Mouse (Mus musculus): ENCODE measurements around the gene Sntg2. TPM values are rescaled to one million over a fixed set of nuclear protein-coding genes. Genes with fewer than 3 reads are reported as not detected.

Sntg2 gene
- polyA plus RNA-seq, 1 experiment from 2014 or later, result 2.3 TPM

DNA sequence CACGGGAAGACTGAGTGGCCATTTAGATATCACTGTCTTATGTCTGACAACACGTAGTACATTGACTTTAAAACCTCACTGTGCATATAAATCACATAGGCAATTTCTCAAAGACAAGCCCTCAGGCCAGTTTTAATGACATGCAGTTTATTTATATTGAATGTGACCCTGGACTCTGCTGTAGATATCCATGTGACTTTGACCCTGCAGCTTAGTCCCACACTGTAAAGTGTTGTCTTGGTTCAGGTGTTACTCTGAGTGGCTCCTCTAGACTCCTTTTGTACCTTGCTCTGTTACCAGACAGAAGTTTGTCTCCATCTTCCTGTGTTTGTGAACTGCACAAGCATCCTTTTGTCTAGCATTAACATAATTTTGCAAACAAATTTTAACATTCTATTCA is 112.0 kb downstream of the Sntg2 start:
- no peaks in the 10 kb centered on the region; the same call in 1 of the 2 replicates for H3K4me1 ChIP-seq
- WGBS, result 44% methylated on average over 2 of the region's 2 CpGs
- H3K9me3 ChIP-seq, result no peaks in the 10 kb centered on the region
- H3K36me3 ChIP-seq, result no peaks in the 10 kb centered on the region
- H3K27ac ChIP-seq, result no peak overlapping the region
- H3K9ac ChIP-seq, result no peak overlapping the region
- ATAC-seq (ENCODE audit: low FRiP score, low read depth), result no peak
- no peak overlapping the region for H3K4me2 ChIP-seq (replicated peaks)
- H3K27me3 ChIP-seq (replicated peaks), result no peaks in the 10 kb centered on the region
- H3K4me3 ChIP-seq, result no peak overlapping the region

DNA sequence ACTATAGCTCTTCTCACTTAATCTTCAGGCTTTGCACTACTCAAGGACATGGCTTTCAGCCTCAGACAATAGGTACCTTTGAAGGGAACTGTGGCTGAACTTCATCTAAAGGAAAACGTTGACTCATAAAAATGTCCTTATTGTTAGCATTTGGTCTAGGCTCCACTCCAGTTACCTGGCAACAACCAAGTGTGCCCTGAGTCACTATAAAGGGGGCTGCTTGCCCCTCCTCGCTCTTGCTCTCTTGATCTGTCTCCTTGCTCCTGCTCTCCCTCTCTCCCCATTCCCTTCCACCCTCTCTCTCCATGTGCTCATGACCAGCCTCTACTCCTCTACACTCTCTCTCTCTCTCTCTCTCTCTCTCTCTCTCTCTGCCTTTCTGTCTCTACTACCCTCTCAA is 114.5 kb downstream of the Sntg2 start:
- no peak overlapping the region for H3K4me3 ChIP-seq
- H3K27me3 ChIP-seq (replicated peaks), result no peaks in the 10 kb centered on the region
- no peak for ATAC-seq (ENCODE audit: low FRiP score, low read depth)
- no peaks in the 10 kb centered on the region; the same call in 1 of the 2 replicates for H3K4me1 ChIP-seq
- no peaks in the 10 kb centered on the region for H3K9me3 ChIP-seq
- H3K36me3 ChIP-seq, result no peaks in the 10 kb centered on the region
- no peak overlapping the region for H3K27ac ChIP-seq
- 37% methylated on average over 2 of the region's 2 CpGs for WGBS
- H3K9ac ChIP-seq, result no peak overlapping the region
- no peak overlapping the region for H3K4me2 ChIP-seq (replicated peaks)

DNA sequence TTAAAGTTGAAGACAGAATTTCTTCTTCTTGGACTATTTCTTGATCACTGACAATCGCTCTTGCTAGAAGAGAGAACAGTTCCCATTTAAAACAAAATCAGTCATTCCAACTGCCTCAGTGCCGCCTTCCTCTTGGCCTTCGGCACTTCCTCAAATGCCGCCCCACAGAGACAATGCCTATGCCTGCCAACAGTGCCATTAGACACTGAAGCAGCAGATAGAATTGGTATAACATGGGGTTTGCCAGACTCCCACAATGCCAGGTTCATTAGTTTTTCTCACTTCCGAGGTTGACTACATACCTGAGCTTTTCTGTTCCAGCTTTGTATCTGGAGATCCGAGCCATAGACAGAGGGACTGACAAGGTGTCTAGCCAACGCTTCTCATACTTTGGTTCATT is 115.5 kb downstream of the Sntg2 start:
- Histone ChIP-seq H3K27me3 (replicated peaks) (no peaks in the 10 kb centered on the region), H3K9ac (no peak overlapping the region), H3K36me3 (no peaks in the 10 kb centered on the region), H3K4me2 (replicated peaks) (no peak overlapping the region), H3K27ac (no peak overlapping the region), H3K9me3 (no peaks in the 10 kb centered on the region), H3K4me3 (no peak overlapping the region), H3K4me1 (no peaks in the 10 kb centered on the region; the same call in 1 of the 2 replicates)
- ATAC-seq (ENCODE audit: low FRiP score, low read depth), result no peak
- 93% methylated on average over 7 of the region's 7 CpGs for WGBS

DNA sequence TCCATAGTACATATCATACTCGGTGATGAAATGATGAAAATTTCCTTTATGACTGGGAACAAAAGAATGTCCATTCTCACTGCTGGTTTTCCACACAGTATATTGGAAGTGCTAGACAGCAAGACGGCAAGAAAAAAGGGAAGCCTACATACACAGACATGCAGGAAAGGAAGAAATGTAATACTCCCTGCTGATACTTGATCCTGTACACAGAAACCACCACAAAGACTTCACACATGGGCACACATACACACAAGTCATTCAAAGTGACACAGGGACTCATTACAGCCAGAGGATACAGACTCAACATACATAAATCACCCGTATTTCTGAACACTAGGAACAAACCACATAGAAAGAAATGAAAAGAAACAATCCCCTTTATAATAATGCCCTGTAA is 117.0 kb downstream of the Sntg2 start:
- 70% methylated on average over 3 of the region's 3 CpGs for WGBS
- H3K4me2 ChIP-seq (replicated peaks), result no peak overlapping the region
- H3K27me3 ChIP-seq (replicated peaks), result no peaks in the 10 kb centered on the region
- no peaks in the 10 kb centered on the region for H3K9me3 ChIP-seq
- no peak overlapping the region for H3K9ac ChIP-seq
- no peak overlapping the region for H3K4me3 ChIP-seq
- no peak overlapping the region for H3K27ac ChIP-seq
- no peak for ATAC-seq (ENCODE audit: low FRiP score, low read depth)
- H3K36me3 ChIP-seq, result no peaks in the 10 kb centered on the region
- H3K4me1 ChIP-seq, result no peaks in the 10 kb centered on the region; the same call in 1 of the 2 replicates

DNA sequence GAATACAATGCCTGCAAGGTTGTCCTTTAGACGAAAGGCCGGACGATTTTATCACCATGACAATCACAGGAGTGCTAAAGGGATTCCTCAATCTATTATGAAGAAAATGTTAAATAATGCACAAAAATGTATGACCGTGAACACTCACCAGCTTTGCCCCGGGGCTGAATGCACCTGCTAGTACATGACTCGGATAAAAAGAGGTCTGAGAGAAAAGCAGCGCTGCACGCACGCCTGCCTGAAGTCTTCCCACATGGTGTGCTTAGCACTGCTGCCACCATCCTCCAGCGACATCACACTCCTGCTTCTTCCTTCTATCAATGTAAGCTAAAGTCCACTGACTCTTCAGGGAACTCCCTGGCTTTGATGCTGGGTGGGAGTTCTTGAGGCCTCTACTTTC is 118.6 kb downstream of the Sntg2 start:
- Histone ChIP-seq H3K4me2 (replicated peaks) (no peak overlapping the region), H3K4me3 (no peak overlapping the region), H3K4me1 (no peaks in the 10 kb centered on the region), H3K36me3 (no peaks in the 10 kb centered on the region), H3K27me3 (replicated peaks) (no peaks in the 10 kb centered on the region), H3K9ac (no peak overlapping the region), H3K9me3 (no peaks in the 10 kb centered on the region), H3K27ac (no peak overlapping the region)
- 82% methylated on average over 10 of the region's 10 CpGs for WGBS
- ATAC-seq (ENCODE audit: low FRiP score, low read depth), result no peak

DNA sequence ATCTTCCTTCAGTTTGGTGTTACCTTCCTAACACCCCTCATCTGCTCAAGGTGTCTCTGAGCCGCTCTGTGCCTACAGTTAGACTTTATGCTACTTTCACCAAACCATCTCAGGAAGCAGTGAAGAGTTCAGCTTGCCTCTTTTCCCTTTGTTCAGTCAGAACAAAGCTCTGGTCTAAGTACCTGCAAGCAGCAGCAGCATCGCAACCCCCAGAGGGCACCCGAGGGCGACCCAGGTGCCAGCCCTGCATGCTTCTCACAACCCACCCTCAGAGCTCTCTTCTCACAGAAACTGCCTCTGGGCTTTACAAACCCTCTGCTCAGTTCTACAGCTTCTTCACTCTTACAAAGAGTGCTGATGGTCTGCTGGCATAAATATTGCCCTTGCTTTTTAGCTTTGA is 120.8 kb downstream of the Sntg2 start:
- ATAC-seq (ENCODE audit: low FRiP score, low read depth), result no peak
- no peak overlapping the region for H3K4me2 ChIP-seq (replicated peaks)
- H3K27ac ChIP-seq, result no peak overlapping the region

DNA sequence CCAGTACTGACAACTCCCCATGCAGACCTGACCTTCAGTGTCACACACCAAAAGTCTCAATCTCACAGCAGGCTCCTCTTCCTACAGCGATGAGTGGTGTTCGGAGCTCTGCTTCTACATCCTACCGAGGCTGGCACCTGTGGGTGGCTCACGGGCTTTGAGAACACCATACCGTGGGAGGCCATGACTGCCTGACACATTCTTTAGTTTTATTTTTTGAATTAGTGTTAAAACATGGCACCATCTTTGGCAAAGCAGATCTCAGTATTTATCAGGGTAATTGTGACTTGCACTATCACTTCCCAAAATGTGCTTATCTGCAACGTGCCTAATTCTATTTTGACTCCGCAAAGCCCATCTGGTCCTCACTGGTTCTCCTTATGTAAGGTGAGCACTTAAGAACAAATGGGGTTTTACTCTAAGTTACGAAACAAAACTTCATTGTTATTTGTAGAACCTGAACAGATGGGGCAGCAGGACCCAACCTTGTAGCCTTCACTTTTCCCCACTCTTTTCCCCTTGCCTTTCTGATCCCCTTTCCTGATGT is 121.8 kb downstream of the Sntg2 start:
- Histone ChIP-seq H3K4me3 (no peak overlapping the region), H3K9me3 (no peaks in the 10 kb centered on the region), H3K4me2 (replicated peaks) (no peak overlapping the region), H3K4me1 (no peaks in the 10 kb centered on the region), H3K27me3 (replicated peaks) (no peaks in the 10 kb centered on the region), H3K27ac (no peak overlapping the region), H3K36me3 (no peaks in the 10 kb centered on the region), H3K9ac (no peak overlapping the region)
- 92% methylated on average over 8 of the region's 8 CpGs for WGBS
- no peak for ATAC-seq (ENCODE audit: low FRiP score, low read depth)

More for the DNA sequence above, 120.8 kb downstream of the Sntg2 start:
- 91% methylated on average over 4 of the region's 4 CpGs for WGBS
- H3K36me3 ChIP-seq, result no peaks in the 10 kb centered on the region
- no peaks in the 10 kb centered on the region for H3K27me3 ChIP-seq (replicated peaks)
- no peaks in the 10 kb centered on the region for H3K4me1 ChIP-seq
- H3K9ac ChIP-seq, result no peak overlapping the region
- H3K4me3 ChIP-seq, result no peak overlapping the region
- H3K9me3 ChIP-seq, result no peaks in the 10 kb centered on the region

DNA sequence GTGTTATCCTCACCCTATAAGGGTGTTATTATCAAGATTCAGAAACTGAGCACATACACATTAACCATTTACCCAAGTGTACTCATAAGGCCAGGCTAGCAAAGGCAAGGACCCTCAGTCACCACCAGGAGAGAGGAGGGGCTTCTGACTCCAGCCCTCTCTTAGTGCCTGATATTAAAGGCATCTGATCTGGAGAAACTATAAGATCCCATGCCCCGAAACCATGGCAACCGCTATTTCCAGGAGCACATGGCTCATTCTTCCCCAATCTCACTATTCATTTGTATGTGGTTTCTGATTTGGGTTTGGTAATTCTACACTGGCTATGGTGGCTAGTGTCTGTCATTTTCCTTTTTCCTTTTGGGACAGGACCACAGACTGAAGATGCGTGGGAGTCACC is 124.1 kb downstream of the Sntg2 start:
- WGBS, result 93% methylated on average over 3 of the region's 3 CpGs
- Histone ChIP-seq H3K27me3 (replicated peaks) (no peaks in the 10 kb centered on the region), H3K9ac (no peak overlapping the region), H3K9me3 (no peaks in the 10 kb centered on the region), H3K27ac (no peak overlapping the region), H3K4me3 (no peak overlapping the region), H3K4me1 (no peaks in the 10 kb centered on the region), H3K36me3 (no peaks in the 10 kb centered on the region), H3K4me2 (replicated peaks) (no peak overlapping the region)
- ATAC-seq (ENCODE audit: low FRiP score, low read depth), result no peak

DNA sequence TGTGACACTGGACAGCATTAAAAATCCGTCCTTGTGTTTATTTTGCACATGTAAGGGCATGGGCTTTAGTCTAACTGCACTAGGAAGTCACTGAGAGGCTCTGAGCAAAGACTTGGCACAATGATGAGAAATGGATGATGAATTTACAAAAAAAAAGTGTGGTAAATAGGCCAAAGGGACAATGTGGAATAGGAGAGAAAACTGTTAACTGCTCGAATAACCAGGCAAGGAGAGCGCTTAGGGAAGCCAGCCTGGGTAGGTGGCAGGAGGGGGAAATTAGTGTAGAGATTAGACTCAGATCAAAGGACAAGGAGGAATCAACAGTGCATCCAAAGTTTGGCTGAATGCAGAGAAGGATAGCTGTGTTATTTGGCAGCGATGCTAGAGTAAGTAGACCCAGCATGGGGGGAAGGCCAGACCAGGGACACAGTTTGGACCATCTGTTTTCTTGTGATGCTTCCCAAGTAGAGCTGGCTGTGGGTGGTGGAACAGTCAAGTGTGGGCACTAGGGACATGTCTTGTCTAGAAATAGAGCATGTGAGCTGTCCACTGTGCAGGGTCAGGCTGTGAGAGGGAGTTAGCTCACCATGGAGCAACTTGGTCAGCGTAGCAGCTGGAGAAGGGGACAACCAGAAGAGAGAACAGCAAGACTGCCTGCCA is 126.8 kb downstream of the Sntg2 start:
- Histone ChIP-seq H3K27me3 (replicated peaks) (no peaks in the 10 kb centered on the region), H3K36me3 (no peaks in the 10 kb centered on the region), H3K27ac (no peak overlapping the region), H3K4me2 (replicated peaks) (no peak overlapping the region), H3K9me3 (no peaks in the 10 kb centered on the region), H3K4me3 (no peak overlapping the region), H3K4me1 (no peaks in the 10 kb centered on the region), H3K9ac (no peak overlapping the region)
- WGBS, result 89% methylated on average over 5 of the region's 5 CpGs
- no peak for ATAC-seq (ENCODE audit: low FRiP score, low read depth)

DNA sequence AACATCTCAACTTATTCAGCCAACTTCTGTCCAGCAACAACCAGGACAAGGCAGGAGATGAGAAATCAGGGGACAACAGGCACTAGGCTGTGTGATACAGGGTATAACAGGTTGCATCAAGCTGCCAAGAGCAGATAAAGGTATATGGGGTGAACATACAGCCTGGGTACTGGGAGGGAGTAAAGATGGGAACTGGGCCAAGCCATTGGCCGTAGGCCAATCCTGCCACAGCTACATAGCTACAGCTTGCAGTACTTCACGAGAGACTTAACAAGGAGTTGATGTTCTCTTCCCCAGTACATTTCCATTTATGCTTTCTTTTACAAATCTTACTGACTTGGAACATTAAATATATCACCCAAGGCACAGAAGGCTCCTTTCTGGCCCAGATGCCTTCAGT is 129.0 kb downstream of the Sntg2 start:
- Histone ChIP-seq H3K9ac (no peak overlapping the region), H3K4me3 (no peak overlapping the region), H3K27me3 (replicated peaks) (no peaks in the 10 kb centered on the region), H3K27ac (no peak overlapping the region), H3K4me1 (no peaks in the 10 kb centered on the region), H3K9me3 (no peaks in the 10 kb centered on the region), H3K36me3 (no peaks in the 10 kb centered on the region), H3K4me2 (replicated peaks) (no peak overlapping the region)
- ATAC-seq (ENCODE audit: low FRiP score, low read depth), result no peak
- 73% methylated on average over 2 of the region's 2 CpGs for WGBS

DNA sequence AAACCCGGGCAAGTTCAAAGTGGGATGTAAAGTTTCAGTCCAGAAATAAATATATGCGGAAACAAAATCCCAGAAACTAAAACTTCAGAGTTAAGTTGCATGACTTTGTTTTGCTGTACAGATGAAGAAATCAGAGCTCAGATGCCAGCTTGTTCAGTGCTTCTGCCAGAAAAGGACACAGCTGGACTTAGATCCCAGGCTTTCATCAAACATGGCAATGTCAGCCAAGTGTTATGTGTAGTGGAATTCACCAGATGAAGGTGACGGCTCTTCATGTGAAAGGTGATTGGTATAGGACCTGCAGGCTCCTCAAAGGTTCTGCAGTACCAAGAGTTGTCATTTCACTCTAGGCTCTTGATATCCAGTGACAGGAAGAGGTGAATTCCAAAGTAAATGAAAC is 132.3 kb downstream of the Sntg2 start:
- H3K9me3 ChIP-seq, result no peaks in the 10 kb centered on the region
- 90% methylated on average over 3 of the region's 3 CpGs for WGBS
- no peak overlapping the region for H3K27ac ChIP-seq
- no peak overlapping the region for H3K9ac ChIP-seq
- H3K4me1 ChIP-seq, result no peaks in the 10 kb centered on the region
- H3K36me3 ChIP-seq, result no peaks in the 10 kb centered on the region
- H3K27me3 ChIP-seq (replicated peaks), result no peaks in the 10 kb centered on the region
- H3K4me2 ChIP-seq (replicated peaks), result no peak overlapping the region
- no peak for ATAC-seq (ENCODE audit: low FRiP score, low read depth)
- H3K4me3 ChIP-seq, result no peak overlapping the region

DNA sequence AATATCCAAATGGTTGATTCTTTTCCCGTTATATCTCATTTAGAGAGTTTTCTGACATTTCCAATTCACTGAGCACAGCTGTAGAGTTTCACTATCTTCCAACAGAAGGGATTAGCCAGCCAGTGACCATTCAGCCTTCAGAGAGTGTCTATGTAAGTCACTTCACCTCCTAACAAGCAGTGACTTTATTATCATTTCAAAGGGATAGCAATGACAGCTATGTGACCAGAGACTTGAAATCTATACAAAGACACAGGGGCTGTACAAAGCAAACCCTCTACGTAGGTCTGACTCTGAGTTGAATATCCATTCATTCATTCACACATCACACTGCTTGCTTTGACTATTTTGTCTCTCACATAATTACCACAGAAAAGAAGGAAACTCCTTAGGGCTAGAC is 138.2 kb downstream of the Sntg2 start:
- Histone ChIP-seq H3K27ac (no peak overlapping the region), H3K4me2 (replicated peaks) (no peak overlapping the region), H3K27me3 (replicated peaks) (no peaks in the 10 kb centered on the region), H3K9ac (no peak overlapping the region), H3K4me1 (no peaks in the 10 kb centered on the region), H3K9me3 (no peaks in the 10 kb centered on the region), H3K4me3 (no peak overlapping the region), H3K36me3 (no peaks in the 10 kb centered on the region)
- 53% methylated on average over 2 of the region's 2 CpGs for WGBS
- no peak for ATAC-seq (ENCODE audit: low FRiP score, low read depth)

DNA sequence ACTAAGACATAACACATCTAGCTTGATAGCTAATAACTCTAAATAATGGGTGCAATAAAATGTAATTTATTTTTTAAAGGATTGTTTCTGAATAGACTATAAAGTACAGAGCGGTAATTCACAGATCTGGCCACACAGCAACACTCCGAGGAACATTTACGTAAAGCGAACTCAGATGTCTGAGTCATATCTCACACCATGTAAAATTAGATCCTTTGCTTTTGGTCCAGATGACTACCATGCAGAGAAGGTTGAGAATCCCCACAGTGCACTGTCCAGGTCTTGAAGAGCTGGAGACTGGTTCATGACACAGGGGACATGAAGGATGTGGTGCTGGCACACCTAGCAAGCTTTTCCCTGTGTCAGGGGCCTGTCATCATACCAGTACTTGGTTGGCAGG is 145.2 kb downstream of the Sntg2 start:
- H3K4me3 ChIP-seq, result no peak overlapping the region
- no peak overlapping the region for H3K9ac ChIP-seq
- ATAC-seq (ENCODE audit: low FRiP score, low read depth), result no peak
- no peak overlapping the region for H3K4me2 ChIP-seq (replicated peaks)
- no peaks in the 10 kb centered on the region for H3K9me3 ChIP-seq
- H3K36me3 ChIP-seq, result no peaks in the 10 kb centered on the region
- H3K27ac ChIP-seq, result no peak overlapping the region
- H3K27me3 ChIP-seq (replicated peaks), result no peaks in the 10 kb centered on the region
- WGBS, result 94% methylated on average over 4 of the region's 4 CpGs
- no peaks in the 10 kb centered on the region for H3K4me1 ChIP-seq

Data from neural tube, embryonic 12.5 days (tissue).